Mouse (Mus musculus) megakaryocyte-erythroid progenitor cell, adult 5-6 weeks (primary cell): Measurements from ENCODE around the gene Bmpr1a. TPM values are rescaled to one million over a fixed set of nuclear protein-coding genes. Genes with fewer than 3 reads are reported as not detected.

Experiments
- ATAC-seq: replicated peaks from 2 replicates; pipeline ENCODE4 v1.8.0; 2016; ENCODE audit warnings: mild to moderate bottlenecking, inconsistent platforms; ENCODE audit not compliant: severe bottlenecking, poor library complexity, low FRiP score, low TSS enrichment
- total RNA-seq, 2 experiments: library from RNA; stranded (forward) in 1 of 2; stranded (reverse) in 1 of 2; fragments of 200-1000, 215-1000 nt in 1 of 2; fragments of >200 nt in 1 of 2; fragmentation: Nextera tagmentation in 1 of 2; gene quantifications; 2 replicates each; pipeline ENCODE4 v1.2.3; 2014 to 2017

Bmpr1a gene
- total RNA-seq, 2 experiments from 2014 or later = not detected

GRCm38 (mm10) chr14:34508842-34509439 is 5.8 kb upstream of the Bmpr1a start:
- no peak for ATAC-seq

DNA sequence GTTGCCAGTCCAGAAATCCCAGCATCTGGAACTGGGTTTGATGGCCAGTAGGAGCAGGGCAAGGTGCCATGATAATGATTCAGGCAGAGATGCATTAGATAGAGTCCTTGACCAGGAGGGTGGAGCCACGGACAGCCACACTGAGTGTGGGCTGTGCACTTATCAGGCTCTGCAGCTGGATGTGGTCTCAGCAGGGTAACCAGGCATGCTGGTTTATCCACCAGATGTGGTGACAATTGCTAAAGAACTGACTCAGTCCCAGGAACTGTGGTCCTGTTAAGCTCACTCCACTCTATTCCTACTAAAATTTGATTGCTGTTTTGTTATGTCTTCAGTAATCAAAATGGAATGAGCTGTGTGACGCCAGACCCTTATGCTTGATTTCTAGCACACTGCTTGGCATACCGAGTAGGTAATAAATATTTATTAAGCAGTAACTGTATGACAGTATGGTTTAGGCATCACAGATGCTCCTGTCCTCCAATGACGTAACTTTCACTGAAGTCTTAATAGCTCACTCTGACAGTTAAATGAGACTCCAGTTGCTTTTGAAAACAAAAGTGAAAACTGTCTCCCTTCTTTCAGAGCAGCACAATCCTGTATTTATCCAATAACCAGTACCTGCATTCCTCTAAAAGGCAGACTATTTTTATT is 5.2 kb upstream of the Bmpr1a start:
- peak; percentile 69 for ATAC-seq

DNA sequence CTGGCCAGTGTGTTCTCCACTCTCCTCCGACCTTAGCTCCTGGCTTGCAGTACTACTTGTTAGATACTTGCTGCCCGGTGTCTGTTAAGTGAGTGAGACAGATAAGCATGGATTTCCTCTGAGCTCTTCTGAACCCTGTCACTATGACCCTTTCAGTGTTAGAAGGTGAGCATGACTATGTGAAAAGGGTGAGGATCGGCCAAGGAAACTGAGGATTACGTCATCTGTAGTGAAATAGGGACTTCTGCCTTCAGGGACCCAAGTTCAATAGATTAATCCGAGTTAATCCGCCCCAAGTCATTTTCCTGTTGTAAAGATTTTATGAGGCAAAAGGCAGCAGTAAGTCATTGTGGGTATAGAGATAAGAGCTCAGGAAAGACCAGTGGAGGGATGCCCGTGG is 2.2 kb upstream of the Bmpr1a start:
- no peak for ATAC-seq

- ATAC-seq = no peak
Measured at GRCm38 (mm10) chr14:34504377-34504776, 1.2 kb upstream of the Bmpr1a start.

- ATAC-seq = no peak
Measured at GRCm38 (mm10) chr14:34503759-34504158, 618 bp upstream of the Bmpr1a start.

GRCm38 (mm10) chr14:34502475-34503324 is 441 bp downstream of the Bmpr1a start:
- peak; percentile 48 for ATAC-seq

DNA sequence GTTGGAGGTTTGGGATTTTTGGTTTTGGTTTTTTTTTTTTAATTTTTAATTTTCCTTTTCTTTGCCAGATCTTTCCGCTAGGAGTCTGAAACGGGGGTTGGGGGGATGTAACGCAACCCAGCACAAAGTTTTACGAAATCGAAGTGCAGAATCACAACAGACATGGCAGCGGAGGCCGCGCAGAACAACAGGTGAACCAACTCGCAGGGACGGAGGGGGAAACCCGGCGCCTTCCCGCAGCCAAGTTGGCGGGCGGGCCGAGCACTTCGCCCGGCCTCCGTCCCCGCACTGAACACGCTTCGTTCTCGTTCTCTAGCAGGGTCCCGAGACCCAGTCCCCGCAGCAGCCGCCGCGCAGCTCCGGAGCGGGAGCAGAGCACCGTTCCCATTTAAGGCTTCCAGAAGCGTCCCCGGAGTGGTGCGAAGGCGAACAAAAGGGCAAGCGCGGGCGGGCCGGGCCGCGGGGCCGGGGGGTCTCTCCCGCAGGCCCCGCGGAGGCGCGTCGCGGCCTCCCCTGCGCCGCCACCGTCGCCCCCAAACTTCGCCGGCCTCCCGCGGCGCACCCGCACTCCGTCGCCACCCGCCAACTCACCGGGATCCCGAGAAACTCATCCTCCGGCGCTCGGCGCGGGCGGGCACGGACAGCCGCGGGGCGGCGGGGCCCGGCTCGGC is 1.2 kb downstream of the Bmpr1a start:
- no peak for ATAC-seq

- ATAC-seq = no peak
Measured at GRCm38 (mm10) chr14:34501447-34501803, 1.7 kb downstream of the Bmpr1a start.

GRCm38 (mm10) chr14:34500309-34500708 is 2.8 kb downstream of the Bmpr1a start:
- no peak for ATAC-seq

DNA sequence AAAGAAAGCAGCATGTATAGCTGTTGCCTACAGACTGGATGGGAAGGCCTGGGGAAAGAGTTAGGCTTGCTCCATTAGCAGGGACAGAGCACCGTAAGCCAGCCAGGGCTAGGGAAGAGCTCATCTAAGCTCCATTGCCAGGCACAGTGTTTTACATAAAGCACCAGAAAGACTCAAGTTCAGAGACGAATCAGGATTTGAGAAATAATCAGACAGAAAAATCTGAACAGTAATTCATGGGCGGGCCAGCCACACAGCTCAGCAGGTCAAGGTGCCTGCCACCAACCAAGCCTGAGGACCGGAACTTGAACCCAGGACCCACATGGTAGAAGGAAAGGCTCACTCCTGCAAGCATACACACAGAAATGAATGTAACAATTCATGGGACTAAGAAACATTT is 3.5 kb downstream of the Bmpr1a start:
- ATAC-seq = no peak

DNA sequence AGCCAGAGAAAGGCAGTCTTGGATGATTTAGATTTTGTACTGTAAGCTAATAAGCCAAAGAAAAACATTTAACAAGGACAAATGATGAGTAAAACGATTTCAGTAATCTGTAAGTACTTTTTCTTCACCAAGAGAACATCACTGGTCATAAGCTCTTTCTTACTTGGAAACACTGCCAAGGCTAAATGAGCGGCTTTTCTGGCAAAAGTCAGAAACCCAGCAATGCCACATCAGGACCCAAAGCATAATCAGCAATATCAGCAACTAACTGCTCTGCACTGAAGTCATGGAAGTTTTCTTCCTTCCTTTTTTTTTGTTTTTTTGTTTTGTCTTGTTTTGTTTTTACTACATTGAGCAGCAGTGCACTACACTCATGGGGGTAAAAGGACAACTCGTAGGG is 5.8 kb downstream of the Bmpr1a start:
- ATAC-seq = no peak

DNA sequence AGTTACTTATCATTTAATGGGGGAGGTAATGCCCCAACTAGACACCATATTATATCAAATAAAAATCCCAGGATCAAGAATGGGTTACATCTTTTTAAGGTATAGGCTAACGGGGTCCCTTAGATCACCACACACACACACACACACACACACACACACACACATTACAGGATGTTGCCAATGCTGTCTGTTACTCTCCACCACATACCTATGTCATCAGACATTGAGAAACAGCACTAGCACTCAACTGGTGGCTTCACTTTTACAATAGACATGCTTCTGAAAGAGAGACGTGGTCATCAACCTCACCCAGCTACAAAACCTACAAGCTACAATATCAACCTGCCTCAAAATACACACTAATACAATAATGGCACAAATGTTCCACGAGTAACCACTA is 9.5 kb downstream of the Bmpr1a start:
- ATAC-seq = no peak

DNA sequence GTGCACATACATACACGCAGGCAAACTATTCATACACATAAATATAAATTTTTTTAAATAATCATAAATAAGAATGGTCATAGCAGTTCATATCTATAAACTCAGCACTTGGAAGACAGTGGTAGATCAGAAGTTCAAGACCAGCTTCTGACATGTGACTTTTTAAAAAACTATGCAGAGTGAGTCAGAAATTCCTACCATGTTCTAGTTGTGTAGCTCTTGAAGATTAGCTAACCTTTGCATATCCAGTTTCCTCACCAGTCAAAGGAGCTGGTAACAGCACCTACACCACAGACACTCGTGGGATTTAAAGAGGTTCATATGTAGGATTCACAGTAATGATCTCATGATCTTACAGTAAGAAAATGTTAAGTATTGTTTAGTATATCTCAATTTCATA is 10.5 kb downstream of the Bmpr1a start:
- no peak for ATAC-seq

GRCm38 (mm10) chr14:34490965-34491364 is 12.2 kb downstream of the Bmpr1a start:
- no peak for ATAC-seq

- ATAC-seq = no peak
Measured at GRCm38 (mm10) chr14:34489928-34490327, 13.2 kb downstream of the Bmpr1a start.

- no peak for ATAC-seq
Measured at GRCm38 (mm10) chr14:34486169-34486568, 17.0 kb downstream of the Bmpr1a start.

GRCm38 (mm10) chr14:34483469-34484341 is 19.4 kb downstream of the Bmpr1a start:
- no peak for ATAC-seq

GRCm38 (mm10) chr14:34471591-34471990 is 31.6 kb downstream of the Bmpr1a start:
- no peak for ATAC-seq

- no peak for ATAC-seq
Measured at GRCm38 (mm10) chr14:34466291-34466690, 36.9 kb downstream of the Bmpr1a start.
